In the genomic region with DNA sequence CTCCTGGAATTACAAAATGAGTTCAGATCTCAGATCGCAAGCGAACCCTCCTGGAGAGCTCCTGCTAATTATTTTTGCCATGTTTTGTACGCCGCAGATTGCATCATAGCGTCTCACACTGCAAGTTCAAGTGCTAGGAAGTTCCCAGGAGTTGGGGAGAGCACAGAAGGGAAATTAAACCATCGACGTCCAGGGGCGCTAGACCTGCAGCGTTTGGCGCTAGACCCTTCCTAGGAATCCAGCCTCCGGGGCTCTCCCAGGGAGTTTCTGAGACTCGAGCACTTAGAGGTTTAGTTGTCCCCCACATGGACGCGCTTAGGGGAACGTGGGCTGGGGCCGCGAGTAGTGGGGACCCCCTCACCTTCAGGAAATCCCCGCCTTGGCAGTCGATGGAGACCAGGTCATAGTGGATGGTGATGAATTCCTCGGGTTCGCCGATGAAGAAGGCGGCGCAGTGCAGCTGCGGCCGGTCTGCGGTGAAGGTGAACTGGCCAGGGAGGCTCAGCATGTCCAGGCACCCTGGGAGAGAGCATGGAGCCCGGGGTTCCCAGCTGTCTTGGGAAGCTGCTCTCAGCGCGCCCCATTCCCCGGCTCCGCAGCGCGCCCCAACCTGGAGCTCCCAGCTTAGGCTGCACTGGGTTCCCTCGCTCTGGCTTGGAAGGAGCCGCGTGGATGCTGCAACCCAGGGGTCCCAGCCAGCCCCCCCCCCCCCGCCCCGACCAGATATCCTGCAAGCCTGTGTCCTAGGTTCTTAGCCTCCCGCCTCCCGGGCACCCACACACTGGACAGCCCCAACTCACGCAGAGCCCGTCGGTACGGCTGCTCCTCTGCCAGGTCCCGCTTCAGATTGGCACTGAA, we compare ENCODE assay signal across 9 mouse cellular contexts. TPM values are rescaled to one million over a fixed set of nuclear protein-coding genes. Genes with fewer than 3 reads are reported as not detected.
DNase-seq lines count a peak whose midpoint lies in the region; ATAC-seq and TF ChIP-seq lines count a peak whose summit lies in the region.
"Had no signal": no experiment of that assay in that cellular context is flagged by ENCODE, and none has a peak within 500 bp of the region (broad histone marks: within the 10 kb centered on the region; RNA-seq: fewer than 3 reads in every experiment).

No protein-coding gene starts in this region.

- H3ac ChIP-seq in C2C12 (ENCODE audit: control insufficient read depth, insufficient read length, low read depth) (peak overlapping the region; percentile 20), myocyte (ENCODE audit: control insufficient read depth, insufficient read length) (no peak overlapping the region)

- peaks cover 11% of the 10 kb centered on the region for H3K4me1 ChIP-seq in embryonic facial prominence, embryonic 15.5 days
- H3K4me1 ChIP-seq in intestine, embryonic 16.5 days (ENCODE audit: control insufficient read depth, insufficient read depth, low read length): peaks cover 10% of the 10 kb centered on the region

- peak; percentile 60; the same call in 1 of the 2 replicates for ATAC-seq in embryonic facial prominence, embryonic 15.5 days (ENCODE audit: insufficient number of reproducible peaks, low FRiP score, low TSS enrichment, low read depth)
- ATAC-seq in intestine, embryonic 16.5 days: peak; percentile 52
- no peak for ATAC-seq in monocyte, adult 5-6 weeks (replicated peaks; ENCODE audit: insufficient number of reproducible peaks, low FRiP score, low TSS enrichment, poor library complexity, severe bottlenecking)

- intact Hi-C loops in gastrocnemius, adult 2 months (cut with DNase I): no loop called here
- intact Hi-C loops in left cerebral cortex, postnatal 14 days (cut with DNase I): no loop called here

- H3K36me3 ChIP-seq in C2C12 (ENCODE audit: control insufficient read depth, insufficient read depth) (no peaks in the 10 kb centered on the region), myocyte (ENCODE audit: control insufficient read depth, insufficient read depth) (no peaks in the 10 kb centered on the region)
- no peaks in the 10 kb centered on the region for H3K36me3 ChIP-seq in embryonic facial prominence, embryonic 15.5 days
- no peaks in the 10 kb centered on the region for H3K36me3 ChIP-seq in intestine, embryonic 16.5 days (ENCODE audit: control insufficient read depth, insufficient read depth, low read length)

- H3K79me2 ChIP-seq in C2C12 (ENCODE audit: control insufficient read depth, insufficient read depth) (no peaks in the 10 kb centered on the region), myocyte (ENCODE audit: control insufficient read depth, insufficient read depth) (no peaks in the 10 kb centered on the region)

- no peak for DNase-seq in gastrocnemius, adult 2 months
- DNase-seq in gastrocnemius, postnatal 4 days (ENCODE audit: low spot score in 2 of 2): no peak
- DNase-seq in left cerebral cortex, postnatal 14 days (ENCODE audit: low spot score in 2 of 2): no peak

- no peaks in the 10 kb centered on the region for H3K27me3 ChIP-seq in C2C12 (ENCODE audit: control insufficient read depth, insufficient read depth, insufficient read length)
- peaks cover 43% of the 10 kb centered on the region for H3K27me3 ChIP-seq in embryonic facial prominence, embryonic 15.5 days
- H3K27me3 ChIP-seq in intestine, embryonic 16.5 days (replicated peaks; ENCODE audit: control insufficient read depth, insufficient read depth, low read length): peaks cover 19% of the 10 kb centered on the region; the same call in 1 of the 2 replicates
- no peaks in the 10 kb centered on the region for H3K27me3 ChIP-seq in myocyte (ENCODE audit: control insufficient read depth, insufficient read depth, insufficient read length)

- H3K4me3 ChIP-seq in gastrocnemius, adult 2 months: peak overlapping the region; percentile 43
- H3K4me3 ChIP-seq in C2C12 (ENCODE audit: insufficient read depth, poor library complexity, severe bottlenecking): no peak overlapping the region
- H3K4me3 ChIP-seq in embryonic facial prominence, embryonic 15.5 days (replicated peaks): peak overlapping the region; percentile 43
- H3K4me3 ChIP-seq in intestine, embryonic 16.5 days (ENCODE audit: low read length): peak overlapping the region; percentile 49
- H3K4me3 ChIP-seq in myocyte: no peak overlapping the region

- no peak for TF ChIP-seq CTCF in gastrocnemius, adult 2 months (IDR thresholded peaks at IDR 0.05)
- no peak for TF ChIP-seq CTCF in C2C12 (IDR thresholded peaks at IDR 0.05; ENCODE audit: control insufficient read depth, insufficient read depth, insufficient read length)

- no peaks in the 10 kb centered on the region for H3K9me3 ChIP-seq in embryonic facial prominence, embryonic 15.5 days (replicated peaks)
- no peaks in the 10 kb centered on the region for H3K9me3 ChIP-seq in intestine, embryonic 16.5 days (ENCODE audit: control insufficient read depth, low read length)

- H3K79me3 ChIP-seq in C2C12 (ENCODE audit: low read depth): no peaks in the 10 kb centered on the region

- H3K9ac ChIP-seq in embryonic facial prominence, embryonic 15.5 days: no peak overlapping the region
- peak overlapping the region; percentile 60 for H3K9ac ChIP-seq in intestine, embryonic 16.5 days (ENCODE audit: low read depth, low read length)

- peak overlapping the region; percentile 82 for H3K4me2 ChIP-seq in embryonic facial prominence, embryonic 15.5 days (replicated peaks)
- peak overlapping the region; percentile 92 for H3K4me2 ChIP-seq in intestine, embryonic 16.5 days (ENCODE audit: low read depth, low read length)
- peak overlapping the region; percentile 42 for H3K4me2 ChIP-seq in myocyte (ENCODE audit: low read depth)

- WGBS in embryonic facial prominence, embryonic 15.5 days: 1% methylated on average over 46 of the region's 46 CpGs
- 2% methylated on average over 43 of the region's 46 CpGs for WGBS in intestine, embryonic 16.5 days

- H3K27ac ChIP-seq in gastrocnemius, adult 2 months: no peak overlapping the region
- H3K27ac ChIP-seq in embryonic facial prominence, embryonic 15.5 days (replicated peaks): no peak overlapping the region
- H3K27ac ChIP-seq in intestine, embryonic 16.5 days (ENCODE audit: low read length): no peak overlapping the region

- TF ChIP-seq POLR2A in myocyte (IDR thresholded peaks at IDR 0.05; ENCODE audit: insufficient read length, low read depth): no peak

TF ChIP-seq in C2C12, 6 proteins besides CTCF, POLR2A, EP300 and RAD21:
- TF ChIP-seq CEBPB (IDR thresholded peaks at IDR 0.05; ENCODE audit: low read depth) (peak; percentile 24), FOSL1 (IDR thresholded peaks at IDR 0.05; ENCODE audit: insufficient read depth, low read length, poor library complexity, severe bottlenecking) (no peak)

TF ChIP-seq in myocyte, 11 proteins besides CTCF, POLR2A, EP300 and RAD21:
- no peak for TF ChIP-seq USF1 (IDR thresholded peaks at IDR 0.05; ENCODE audit: low read depth)
- TF ChIP-seq TCF12 (IDR thresholded peaks at IDR 0.05; ENCODE audit: insufficient read depth, poor library complexity, severe bottlenecking): no peak
- no peak for TF ChIP-seq MAX (IDR thresholded peaks at IDR 0.05; ENCODE audit: low read depth)
- no peak for TF ChIP-seq REST (IDR thresholded peaks at IDR 0.05; ENCODE audit: insufficient read depth, insufficient read length)
- TF ChIP-seq MYOG (IDR thresholded peaks at IDR 0.05; ENCODE audit: control insufficient read depth in 1 of 3, insufficient read depth in 1 of 3, insufficient read length in 2 of 3, low read depth in 2 of 3): no peak
- no peak for TF ChIP-seq TCF3 (IDR thresholded peaks at IDR 0.05; ENCODE audit: insufficient read length, low read depth)
- 0 out of 2 replicates have a peak, but pooled peaks have one; percentile 26 for TF ChIP-seq CEBPB (IDR thresholded peaks at IDR 0.05; ENCODE audit: insufficient read depth, poor library complexity, severe bottlenecking)

RNA-seq across cellular contexts. Expression of gene Crhbp, which starts 1.1 kb away (rescaled TPM):
- total RNA-seq in gastrocnemius, adult 2 months (2021): not detected
- not detected for total RNA-seq in gastrocnemius, postnatal 4 days (2021)
- 0.02 TPM for polyA plus RNA-seq in C2C12 (2012; fragmentation: generic; extraction: Trizol)
- polyA plus RNA-seq in embryonic facial prominence, embryonic 15.5 days (2015; fragmentation: Nextera tagmentation; extraction: Ambion mirVana): 0.09 and 0.68 TPM in 2 replicates
- 0.20 and 0.22 TPM in 2 replicates for polyA plus RNA-seq in intestine, embryonic 16.5 days (2015; fragmentation: Nextera tagmentation; extraction: Ambion mirVana)
- 0.32 TPM for polyA plus RNA-seq in myocyte (2012; fragmentation: generic; extraction: Trizol)
- total RNA-seq in monocyte, adult 5-6 weeks (2017): not detected in 3 replicates
- 10 to 100 TPM; 16.8 to 20.2 TPM for total RNA-seq in left cerebral cortex, postnatal 14 days (2021)
- polyA plus RNA-seq: large intestine, adult 2 months had no signal

RNA-seq across cellular contexts. Expression of gene S100z, which starts 34.9 kb away (rescaled TPM):
- total RNA-seq in gastrocnemius, adult 2 months (2021): not detected
- 1 to 10 TPM in 1 of 2 experiments, under 1 TPM in 1; 0.83 to 1.6 TPM for total RNA-seq in gastrocnemius, postnatal 4 days (2021)
- polyA plus RNA-seq in C2C12 (2012; fragmentation: generic; extraction: Trizol): not detected
- polyA plus RNA-seq in embryonic facial prominence, embryonic 15.5 days (2015; fragmentation: Nextera tagmentation; extraction: Ambion mirVana): 5.2 and 6.3 TPM in 2 replicates
- polyA plus RNA-seq in intestine, embryonic 16.5 days (2015; fragmentation: Nextera tagmentation; extraction: Ambion mirVana): 0.40 and 1.2 TPM in 2 replicates
- polyA plus RNA-seq in myocyte (2012; fragmentation: generic; extraction: Trizol): not detected
- total RNA-seq in monocyte, adult 5-6 weeks (2017): not detected in 3 replicates
- not detected for total RNA-seq in left cerebral cortex, postnatal 14 days (2021)
- polyA plus RNA-seq: large intestine, adult 2 months had no signal

Comparison
In these comparisons a context has a peak if more than half of its experiments do, and no peak if none do; other contexts are left out.
1. H3K4me3 ChIP-seq: peak in gastrocnemius, adult 2 months (single experiment), embryonic facial prominence, embryonic 15.5 days (single experiment) and intestine, embryonic 16.5 days (single experiment); none in C2C12 (single experiment) and myocyte (single experiment).
2. H3K4me2 ChIP-seq: peak in every context shown above with its lines; median percentile 92 in intestine, embryonic 16.5 days; 82 in embryonic facial prominence, embryonic 15.5 days; 42 in myocyte.
3. RNA of gene Crhbp, which starts 1.1 kb away (total RNA-seq): 16.8 to 20.2 TPM in left cerebral cortex, postnatal 14 days; not detected in gastrocnemius, postnatal 4 days, not detected in gastrocnemius, adult 2 months and not detected in monocyte, adult 5-6 weeks; every median in the first group is over 10 times any median in the second.